Mouse (Mus musculus) left cerebral cortex, postnatal 10 days (tissue): ENCODE data around the gene Aldh2. TPM values are rescaled to one million over a fixed set of nuclear protein-coding genes. Genes with fewer than 3 reads are reported as not detected.

Experiments
- DNase-seq, 2 experiments: peaks; one replicate each; pipeline ENCODE4 v3.0.0; 2021 to 2022; ENCODE audit warnings: low spot score in 2 of 2, mixed read lengths in 1 of 2; ENCODE audit errors: extremely low spot score in 1 of 2
- intact Hi-C: fragments of 180-260 bp; cut with DNase I; formaldehyde crosslinking; loops from one replicate; pipeline ENCODE4 v1.15.1; 2025
- total RNA-seq, 2 experiments: library from RNA; stranded (reverse); gene quantifications; 2 replicates each; pipeline ENCODE4 v1.2.3; 2021

Gene Aldh2
- total RNA-seq, 2 experiments from 2014 or later: 71.5 to 72.7 TPM

- no peak for DNase-seq
- intact Hi-C loops: no loop called here
These were observed 4.4 kb upstream of the Aldh2 start for GRCm38 (mm10) chr5:121597991-121598537.

- no peak for DNase-seq
- intact Hi-C loops: no loop called here
These were observed 3.7 kb upstream of the Aldh2 start for GRCm38 (mm10) chr5:121597332-121597731.

- intact Hi-C loops: no loop called here
- no peak for DNase-seq
These were observed 2.6 kb upstream of the Aldh2 start for GRCm38 (mm10) chr5:121596226-121596625.

GRCm38 (mm10) chr5:121595758-121596157 lies 2.1 kb upstream of the Aldh2 start:
- intact Hi-C loops: no loop called here
- no peak for DNase-seq

- intact Hi-C loops: no loop called here
These were observed 1.2 kb upstream of the Aldh2 start for GRCm38 (mm10) chr5:121594714-121595313.

GRCm38 (mm10) chr5:121592816-121593407 lies 712 bp downstream of the Aldh2 start:
- intact Hi-C loops: no loop called here
- no peak for DNase-seq

More at GRCm38 (mm10) chr5:121594714-121595313, 1.2 kb upstream of the Aldh2 start:
- no peak for DNase-seq

GRCm38 (mm10) chr5:121592064-121592815 lies 1.4 kb downstream of the Aldh2 start:
- intact Hi-C loops: no loop called here
- no peak for DNase-seq

- intact Hi-C loops: no loop called here
- no peak for DNase-seq
These were observed 2.1 kb downstream of the Aldh2 start for GRCm38 (mm10) chr5:121591417-121592063.

GRCm38 (mm10) chr5:121589928-121590327 lies 3.7 kb downstream of the Aldh2 start:
- DNase-seq: no peak
- intact Hi-C loops: no loop called here

- intact Hi-C loops: no loop called here
- peak; percentile 32 to 51 for DNase-seq
These were observed 7.1 kb downstream of the Aldh2 start for GRCm38 (mm10) chr5:121586400-121587039.

- DNase-seq: no peak
- intact Hi-C loops: no loop called here
These were observed 7.9 kb downstream of the Aldh2 start for GRCm38 (mm10) chr5:121585699-121586098.

- DNase-seq: no peak
- intact Hi-C loops: no loop called here
These were observed 8.6 kb downstream of the Aldh2 start for GRCm38 (mm10) chr5:121585005-121585404.

GRCm38 (mm10) chr5:121583765-121584501 lies 9.7 kb downstream of the Aldh2 start:
- peak; percentile 63 to 93 for DNase-seq
- intact Hi-C loops: no loop called here

GRCm38 (mm10) chr5:121581945-121582344 lies 11.7 kb downstream of the Aldh2 start:
- intact Hi-C loops: no loop called here
- DNase-seq: no peak

- intact Hi-C loops: no loop called here
- DNase-seq: no peak
These were observed 16.6 kb downstream of the Aldh2 start for GRCm38 (mm10) chr5:121576927-121577488.

- intact Hi-C loops: no loop called here
- no peak for DNase-seq
These were observed 17.8 kb downstream of the Aldh2 start for GRCm38 (mm10) chr5:121575867-121576266.

GRCm38 (mm10) chr5:121574145-121574544 lies 19.5 kb downstream of the Aldh2 start:
- intact Hi-C loops: no loop called here
- no peak for DNase-seq

GRCm38 (mm10) chr5:121570787-121571186 lies 22.8 kb downstream of the Aldh2 start:
- intact Hi-C loops: no loop called here
- no peak for DNase-seq
